Mouse (Mus musculus) liver, embryonic 11.5 days (tissue): ENCODE results near the gene Trf. TPM values are rescaled to one million over a fixed set of nuclear protein-coding genes. Genes with fewer than 3 reads are reported as not detected.

Experiments used
- ATAC-seq: fragments of 200-750 bp; cut with Nextera tagmentation; replicated peaks from 2 replicates; pipeline ENCODE4 v1.8.0; 2017; ENCODE audit warnings: moderate number of reproducible peaks, mild to moderate bottlenecking, moderate TSS enrichment, moderate library complexity; ENCODE audit not compliant: low FRiP score
- DNase-seq: peaks from one replicate; pipeline ENCODE4 v3.0.0-alpha.2; 2017; ENCODE audit warnings: low spot score
- H3K27ac ChIP-seq: fragments of 300-500 bp; sonication (generic); 2 replicates; pipeline ENCODE4 v1.5.1; 2014; ENCODE audit warnings: mild to moderate bottlenecking, low read depth, low read length, control low read depth
- H3K27me3 ChIP-seq: fragments of 300-500 bp; sonication (generic); replicated peaks from 2 replicates; pipeline ENCODE4 v1.6.1; 2014; ENCODE audit warnings: low read length, mixed read lengths; ENCODE audit not compliant: control insufficient read depth, insufficient read depth
- H3K36me3 ChIP-seq: fragments of 300-500 bp; sonication (generic); 2 replicates; pipeline ENCODE4 v1.6.1; 2014; ENCODE audit warnings: mild to moderate bottlenecking, low read length, moderate library complexity, mixed read lengths; ENCODE audit not compliant: control insufficient read depth, insufficient read depth
- H3K4me1 ChIP-seq: fragments of 300-500 bp; sonication (generic); replicated peaks from 2 replicates; pipeline ENCODE4 v1.6.1; 2014; ENCODE audit warnings: low read length, mixed read lengths; ENCODE audit not compliant: control insufficient read depth, insufficient read depth
- H3K4me2 ChIP-seq: fragments of 300-500 bp; sonication (generic); 2 replicates; pipeline ENCODE4 v1.6.1; 2014; ENCODE audit warnings: mild to moderate bottlenecking, control low read depth, moderate library complexity
- H3K4me3 ChIP-seq: fragments of 300-500 bp; sonication (generic); 2 replicates; pipeline ENCODE4 v1.5.1; 2014; ENCODE audit warnings: low read depth, low read length, control low read depth
- H3K9ac ChIP-seq: fragments of 300-500 bp; sonication (generic); 2 replicates; pipeline ENCODE4 v1.6.1; 2014; ENCODE audit warnings: low read depth, low read length, control low read depth
- H3K9me3 ChIP-seq: fragments of 300-500 bp; sonication (generic); 2 replicates; pipeline ENCODE4 v1.6.1; 2016; ENCODE audit warnings: low read length, inconsistent platforms, mixed read lengths; ENCODE audit not compliant: control insufficient read depth
- whole genome bisulfite sequencing: fragments of 180-500 bp; shearing (Covaris S2); extraction: QIAGEN DNeasy Blood & Tissue Kit; methylation state at CpG from one replicate; pipeline ENCODE4 v1.1.7; 2014; 5-methylcytosine and 5-hydroxymethylcytosine counted together
- polyA plus RNA-seq: library from polyadenylated mRNA; unstranded; fragments of >200 nt; fragmentation: Nextera tagmentation; extraction: Ambion mirVana; gene quantifications from 2 replicates; pipeline ENCODE4 v1.2.1, GENCODE M21; 2014

Trf gene
- polyA plus RNA-seq, 1 experiment from 2014 or later = 2,446 TPM

- no peaks in the 10 kb centered on the region for H3K9me3 ChIP-seq
- H3K4me2 ChIP-seq = no peak overlapping the region
- no peak overlapping the region for H3K9ac ChIP-seq
- H3K27me3 ChIP-seq = no peaks in the 10 kb centered on the region
- H3K4me3 ChIP-seq = no peak overlapping the region
- ATAC-seq (no peak), DNase-seq (no peak)
- H3K36me3 ChIP-seq = peaks cover 13% of the 10 kb centered on the region; the same call in 1 of the 2 replicates
- no peak overlapping the region for H3K27ac ChIP-seq
- WGBS = 60% methylated on average over 4 of the region's 4 CpGs
- H3K4me1 ChIP-seq = peaks cover 10% of the 10 kb centered on the region
Observed at GRCm38 (mm10) chr9:103184855-103185254, 45.4 kb downstream of the Trf start.

- Histone ChIP-seq H3K27ac (no peak overlapping the region), H3K4me3 (no peak overlapping the region), H3K27me3 (no peaks in the 10 kb centered on the region), H3K9ac (no peak overlapping the region), H3K36me3 (no peaks in the 10 kb centered on the region), H3K4me1 (peaks cover 10% of the 10 kb centered on the region), H3K4me2 (no peak overlapping the region), H3K9me3 (no peaks in the 10 kb centered on the region)
- DNase-seq = no peak
- no peak for ATAC-seq
- WGBS = 89% methylated on average over 8 of the region's 8 CpGs
Observed at GRCm38 (mm10) chr9:103181886-103182285, 48.4 kb downstream of the Trf start.

GRCm38 (mm10) chr9:103180807-103181565 is 49.3 kb downstream of the Trf start:
- DNase-seq (peak; percentile 77), ATAC-seq (peak; percentile 94)
- Histone ChIP-seq H3K27ac (peak overlapping the region; percentile 49; the same call in 1 of the 2 replicates), H3K4me3 (peak overlapping the region; percentile 47), H3K4me1 (peaks cover 10% of the 10 kb centered on the region), H3K4me2 (peak overlapping the region; percentile 66), H3K27me3 (no peaks in the 10 kb centered on the region), H3K36me3 (no peaks in the 10 kb centered on the region), H3K9ac (peak overlapping the region; percentile 61), H3K9me3 (no peaks in the 10 kb centered on the region)
- WGBS = 2% methylated on average over 20 of the region's 20 CpGs

DNA sequence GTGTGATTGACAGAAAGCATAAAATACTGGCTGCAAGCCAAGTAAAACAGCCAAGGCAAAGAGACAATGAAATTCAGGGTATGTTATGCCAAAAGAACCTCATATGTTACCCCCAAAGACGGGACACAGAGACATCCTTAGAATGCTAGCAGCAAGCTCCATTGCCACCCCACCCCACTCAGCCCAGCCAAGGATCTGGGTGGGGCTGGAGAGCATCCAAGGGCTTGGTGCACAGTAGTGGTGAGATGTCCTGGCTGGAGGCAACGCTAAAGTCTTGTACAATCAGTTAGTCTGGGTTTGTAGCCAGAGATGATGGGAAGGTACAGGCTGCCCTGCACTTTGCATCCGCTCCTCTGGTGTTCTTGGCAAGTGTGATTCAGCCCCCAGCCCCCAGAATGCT is 49.9 kb downstream of the Trf start:
- no peak overlapping the region for H3K27ac ChIP-seq
- H3K9ac ChIP-seq = peak overlapping the region; percentile 61
- H3K4me2 ChIP-seq = peak overlapping the region; percentile 66
- WGBS = 61% methylated on average over 3 of the region's 3 CpGs
- H3K27me3 ChIP-seq = no peaks in the 10 kb centered on the region
- no peaks in the 10 kb centered on the region for H3K9me3 ChIP-seq
- peaks cover 10% of the 10 kb centered on the region for H3K4me1 ChIP-seq
- ATAC-seq (peak; percentile 31; the same call in 1 of the 2 replicates), DNase-seq (no peak)
- no peaks in the 10 kb centered on the region for H3K36me3 ChIP-seq
- H3K4me3 ChIP-seq = peak overlapping the region; percentile 47; the same call in 1 of the 2 replicates

GRCm38 (mm10) chr9:103175692-103176091 is 54.6 kb downstream of the Trf start:
- H3K36me3 ChIP-seq = no peaks in the 10 kb centered on the region
- H3K27ac ChIP-seq = no peak overlapping the region
- H3K27me3 ChIP-seq = no peaks in the 10 kb centered on the region
- 93% methylated on average over 7 of the region's 7 CpGs for WGBS
- H3K9me3 ChIP-seq = no peaks in the 10 kb centered on the region
- H3K4me1 ChIP-seq = peaks cover 9% of the 10 kb centered on the region
- H3K9ac ChIP-seq = no peak overlapping the region
- no peak for DNase-seq
- H3K4me2 ChIP-seq = no peak overlapping the region
- ATAC-seq = no peak
- H3K4me3 ChIP-seq = no peak overlapping the region

GRCm38 (mm10) chr9:103174771-103175519 is 55.3 kb downstream of the Trf start:
- Histone ChIP-seq H3K4me1 (peaks cover 1% of the 10 kb centered on the region; the same call in 1 of the 2 replicates), H3K27me3 (no peaks in the 10 kb centered on the region), H3K9ac (no peak overlapping the region), H3K4me2 (no peak overlapping the region), H3K4me3 (no peak overlapping the region), H3K27ac (no peak overlapping the region), H3K9me3 (no peaks in the 10 kb centered on the region), H3K36me3 (no peaks in the 10 kb centered on the region)
- ATAC-seq (0 out of 2 replicates have a peak, but pooled peaks have one; percentile 48), DNase-seq (no peak)
- 56% methylated on average over 6 of the region's 6 CpGs for WGBS

DNA sequence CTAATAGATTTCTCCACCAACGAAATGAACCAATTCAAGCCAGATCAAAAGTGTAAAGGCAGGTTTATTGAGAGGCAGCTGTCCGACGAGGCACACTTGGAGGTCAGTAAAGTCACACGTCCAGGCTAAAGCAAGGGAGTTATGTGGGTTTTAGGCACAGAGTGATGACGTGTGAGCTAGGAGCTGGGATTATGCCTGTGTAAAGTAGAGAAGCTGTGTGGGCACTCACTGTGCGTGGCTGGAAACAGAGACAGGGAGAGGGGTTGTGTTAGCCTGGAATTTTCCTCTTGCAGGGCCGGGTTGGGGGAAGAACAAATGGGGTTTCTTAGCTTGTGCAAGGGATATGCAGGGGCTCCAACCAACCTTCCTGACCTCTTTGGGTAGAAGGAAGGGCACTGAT is 61.5 kb downstream of the Trf start:
- H3K27me3 ChIP-seq = no peaks in the 10 kb centered on the region
- no peaks in the 10 kb centered on the region for H3K4me1 ChIP-seq
- H3K27ac ChIP-seq = no peak overlapping the region
- no peaks in the 10 kb centered on the region for H3K36me3 ChIP-seq
- DNase-seq = no peak
- H3K9ac ChIP-seq = no peak overlapping the region
- no peak overlapping the region for H3K4me3 ChIP-seq
- WGBS = 70% methylated on average over 7 of the region's 7 CpGs
- H3K4me2 ChIP-seq = no peak overlapping the region
- ATAC-seq = no peak
- H3K9me3 ChIP-seq = no peaks in the 10 kb centered on the region

- DNase-seq (no peak), ATAC-seq (no peak)
- no peaks in the 10 kb centered on the region for H3K36me3 ChIP-seq
- no peak overlapping the region for H3K4me3 ChIP-seq
- H3K4me2 ChIP-seq = no peak overlapping the region
- no peak overlapping the region for H3K9ac ChIP-seq
- no peaks in the 10 kb centered on the region for H3K27me3 ChIP-seq
- H3K4me1 ChIP-seq = no peaks in the 10 kb centered on the region
- WGBS = 84% methylated on average over 6 of the region's 6 CpGs
- no peak overlapping the region for H3K27ac ChIP-seq
- no peaks in the 10 kb centered on the region for H3K9me3 ChIP-seq
Observed at GRCm38 (mm10) chr9:103168046-103168445, 62.2 kb downstream of the Trf start.
